Mouse (Mus musculus) midbrain, embryonic 16.5 days (tissue): ENCODE data around the gene Mccc2. TPM values are rescaled to one million over a fixed set of nuclear protein-coding genes. Genes with fewer than 3 reads are reported as not detected.
A peak's percentile ranks its signal among the peaks of the same experiment; 100 is the strongest.
"Not testable (repeated sequence)": the region's sequence is repeated elsewhere in the genome, so short reads cannot be mapped to it uniquely, and the experiment has no call there.

Experiments used
- ATAC-seq: fragments of 200-750 bp; cut with Nextera tagmentation; 2 replicates; pipeline ENCODE4 v1.8.0; 2017; ENCODE audit warnings: moderate TSS enrichment
- H3K27ac ChIP-seq: fragments of 300-500 bp; sonication (generic); 2 replicates; pipeline ENCODE4 v1.5.1; 2014; ENCODE audit warnings: mild to moderate bottlenecking, low read length, mixed read lengths
- H3K27me3 ChIP-seq: fragments of 300-500 bp; sonication (generic); 2 replicates; pipeline ENCODE4 v1.6.1; 2014; ENCODE audit warnings: low read depth, low read length, mixed read lengths; ENCODE audit not compliant: control insufficient read depth, insufficient read depth
- H3K36me3 ChIP-seq: fragments of 300-500 bp; sonication (generic); 2 replicates; pipeline ENCODE4 v1.6.1; 2014; ENCODE audit warnings: mild to moderate bottlenecking, low read length, moderate library complexity, mixed read lengths; ENCODE audit not compliant: control insufficient read depth, insufficient read depth
- H3K4me1 ChIP-seq: fragments of 300-500 bp; sonication (generic); 2 replicates; pipeline ENCODE4 v1.6.1; 2014; ENCODE audit warnings: mild to moderate bottlenecking, low read length, mixed read lengths; ENCODE audit not compliant: control insufficient read depth, insufficient read depth
- H3K4me2 ChIP-seq: fragments of 300-500 bp; sonication (generic); 2 replicates; pipeline ENCODE4 v1.6.1; 2014; ENCODE audit warnings: mild to moderate bottlenecking, low read length, mixed read lengths
- H3K4me3 ChIP-seq: fragments of 300-500 bp; sonication (generic); 2 replicates; pipeline ENCODE4 v1.5.1; 2014; ENCODE audit warnings: low read depth, mild to moderate bottlenecking, low read length, moderate library complexity, mixed read lengths
- H3K9ac ChIP-seq: fragments of 300-500 bp; sonication (generic); 2 replicates; pipeline ENCODE4 v1.6.1; 2014; ENCODE audit warnings: low read depth, low read length, mixed read lengths
- H3K9me3 ChIP-seq: fragments of 300-500 bp; sonication (generic); replicated peaks from 2 replicates; pipeline ENCODE4 v1.6.1; 2014; ENCODE audit warnings: mild to moderate bottlenecking, low read length, mixed read lengths; ENCODE audit not compliant: control insufficient read depth, poor library complexity, severe bottlenecking
- WGBS: fragments of 180-500 bp; shearing (Covaris S2); extraction: QIAGEN DNeasy Blood & Tissue Kit; methylation state at CpG from one replicate; pipeline ENCODE4 v1.1.7; 2014; 5-methylcytosine and 5-hydroxymethylcytosine counted together
- polyA plus RNA-seq: library from polyadenylated mRNA; unstranded; fragments of >200 nt; fragmentation: Nextera tagmentation; extraction: Ambion mirVana; gene quantifications from 2 replicates; pipeline ENCODE4 v1.2.1, GENCODE M21; 2015

The Mccc2 gene
- 30.3 and 34.9 TPM in 2 replicates for polyA plus RNA-seq

DNA sequence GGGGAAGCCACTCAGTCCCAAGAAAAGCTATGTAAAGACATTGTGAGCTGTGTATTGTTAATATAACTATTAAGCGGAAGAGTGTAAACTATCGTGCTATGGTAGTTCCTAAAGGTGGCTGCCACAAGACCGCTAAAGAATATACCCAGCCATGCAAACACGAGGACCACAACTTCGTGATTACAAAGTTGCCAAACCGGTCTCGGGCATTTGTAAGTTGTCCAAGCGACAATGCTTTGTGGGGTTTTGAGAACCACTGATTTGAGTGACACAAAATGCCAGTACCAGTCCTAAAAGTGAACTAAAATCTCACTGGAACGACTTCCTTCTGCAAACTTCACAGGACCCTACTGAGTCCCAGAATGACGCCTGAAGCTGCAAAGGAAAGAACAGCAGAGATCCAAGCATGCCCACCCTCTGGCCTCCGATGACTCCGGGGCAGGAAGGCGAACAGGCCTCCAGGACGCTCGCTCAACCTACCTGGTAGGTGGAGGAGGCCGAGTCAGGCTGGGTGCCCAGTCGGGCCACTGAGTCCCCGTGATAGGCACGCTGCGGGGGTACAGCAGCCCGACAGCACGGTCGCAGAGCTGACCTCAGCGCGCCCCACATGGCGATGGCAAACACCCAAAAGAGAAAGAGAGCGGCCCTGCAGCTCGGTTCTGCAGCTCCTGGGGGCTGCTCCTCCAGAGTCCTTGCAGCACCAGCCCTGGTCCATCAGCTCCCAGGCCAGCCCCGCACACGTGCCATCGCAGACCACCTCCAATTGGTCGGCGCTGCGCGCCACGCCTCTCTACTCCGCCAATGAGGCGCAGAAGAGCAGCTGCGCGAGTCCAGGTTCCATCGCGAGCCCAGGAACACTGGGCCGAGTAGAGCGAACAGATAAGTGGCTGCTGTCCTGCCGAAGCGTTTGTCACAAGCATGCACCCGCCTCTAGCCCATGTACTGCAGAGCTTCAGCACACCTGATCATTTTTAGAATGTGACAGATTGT is at the start of gene Mccc2:
TSS of gene Mccc2 (minus strand) at position 734 of the 990 bp plus-strand sequence.
- peak within 1 kb of the TSS; percentile 61 for H3K4me3 ChIP-seq
- peaks cover 17% of the 10 kb centered on the region for H3K4me1 ChIP-seq
- H3K9me3 ChIP-seq = no peaks in the 10 kb centered on the region
- 5% methylated on average over 42 of the region's 47 CpGs for WGBS
- ATAC-seq = peak; percentile 100
- H3K27me3 ChIP-seq = no peaks in the 10 kb centered on the region
- peak within 1 kb of the TSS; percentile 70 for H3K9ac ChIP-seq
- 0 out of 2 replicates have a peak, but pooled peaks cover 2% of the 10 kb centered on the region for H3K36me3 ChIP-seq
- peak within 1 kb of the TSS; percentile 60 for H3K27ac ChIP-seq
- H3K4me2 ChIP-seq = peak within 1 kb of the TSS; percentile 96

DNA sequence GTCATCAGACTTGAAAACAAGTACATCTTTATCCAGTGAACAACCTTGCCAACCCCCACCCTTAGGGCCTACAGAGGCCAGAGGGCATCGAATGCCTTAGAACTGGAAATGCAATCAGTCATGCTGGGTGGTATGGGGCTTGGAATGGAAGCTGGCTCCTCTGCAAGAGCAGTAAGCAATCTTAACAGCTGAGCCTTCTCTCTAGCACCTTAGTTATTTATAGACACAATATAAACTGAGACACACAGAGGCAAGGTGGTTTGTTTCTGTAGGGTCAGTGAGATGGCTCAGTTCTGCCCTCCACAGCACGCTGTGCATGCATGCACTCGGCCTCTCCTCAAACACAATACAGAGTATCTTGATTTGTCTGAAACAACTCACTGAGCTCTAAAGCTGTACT is 48.5 kb upstream of the Mccc2 start:
- WGBS = 97% methylated on average over 3 of the region's 3 CpGs
- no peaks in the 10 kb centered on the region for H3K9me3 ChIP-seq
- H3K9ac ChIP-seq = no peak overlapping the region
- no peak for ATAC-seq
- H3K27me3 ChIP-seq = no peaks in the 10 kb centered on the region
- H3K27ac ChIP-seq = no peak overlapping the region
- no peak overlapping the region for H3K4me3 ChIP-seq
- H3K36me3 ChIP-seq = peaks cover 35% of the 10 kb centered on the region
- H3K4me1 ChIP-seq = no peaks in the 10 kb centered on the region
- H3K4me2 ChIP-seq = no peak overlapping the region

DNA sequence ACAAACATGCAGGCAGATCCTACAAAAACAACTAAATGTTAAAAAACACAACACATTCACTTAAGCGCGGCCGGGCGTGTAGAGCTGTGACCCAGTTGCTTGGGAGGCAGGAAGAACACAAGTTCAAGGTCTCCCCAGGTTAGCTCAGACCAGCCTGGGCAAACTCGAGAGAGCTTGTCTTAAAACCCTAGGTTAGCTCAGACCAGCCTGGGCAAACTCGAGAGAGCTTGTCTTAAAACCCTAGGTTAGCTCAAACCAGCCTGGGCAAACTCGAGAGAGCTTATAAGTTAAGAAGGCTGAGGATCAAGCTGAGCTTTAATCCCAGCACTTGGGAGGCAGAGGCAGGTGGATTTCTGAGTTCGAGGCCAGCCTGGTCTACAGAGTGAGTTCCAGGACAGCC is 42.3 kb upstream of the Mccc2 start:
- peaks cover 35% of the 10 kb centered on the region for H3K36me3 ChIP-seq
- H3K4me3 ChIP-seq, ATAC-seq, H3K27me3 ChIP-seq, H3K4me1 ChIP-seq, H3K4me2 ChIP-seq, H3K9ac ChIP-seq, H3K9me3 ChIP-seq, H3K27ac ChIP-seq: not testable (repeated sequence)
- WGBS = 94% methylated on average over 8 of the region's 8 CpGs

DNA sequence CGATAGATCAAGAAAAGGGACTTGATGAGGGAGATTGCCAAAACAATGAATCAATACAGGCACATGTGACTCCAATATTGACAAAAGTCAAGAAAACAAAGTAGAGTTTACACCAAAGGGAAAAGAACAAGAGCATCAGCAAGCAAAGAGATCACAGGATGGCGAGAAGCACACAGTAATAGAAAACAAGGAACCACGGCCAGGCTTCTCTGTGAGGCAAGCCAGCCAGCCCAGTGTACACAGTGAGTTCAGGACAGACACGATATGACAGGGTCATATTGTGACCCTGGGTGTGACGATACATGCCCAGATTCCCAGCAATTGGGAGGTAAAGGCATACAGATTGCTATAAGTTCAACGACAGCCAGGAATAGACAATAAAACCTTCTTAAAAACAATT is 10.6 kb upstream of the Mccc2 start:
- no peak for ATAC-seq
- 92% methylated on average over 6 of the region's 6 CpGs for WGBS
- H3K36me3 ChIP-seq = peaks cover 36% of the 10 kb centered on the region

DNA sequence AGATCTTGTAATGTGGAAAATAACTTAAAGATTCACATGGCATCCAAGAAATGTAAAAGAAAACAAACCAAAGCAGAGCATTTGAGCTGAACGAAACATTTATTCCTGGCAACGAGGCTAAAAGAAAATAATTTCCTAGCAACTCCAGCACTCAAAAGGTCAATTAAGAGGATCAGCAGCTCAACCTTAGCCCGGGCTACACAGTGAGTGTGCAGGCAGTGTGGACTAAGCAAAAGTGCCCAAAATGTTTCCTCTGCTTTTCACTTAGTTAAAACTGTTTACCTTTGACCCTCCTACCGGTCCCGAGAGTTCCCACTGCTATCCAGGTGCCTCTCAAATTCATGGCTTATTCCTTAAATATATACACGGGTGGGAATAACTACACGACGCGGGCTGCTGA is 1.5 kb upstream of the Mccc2 start:
- no peak overlapping the region for H3K4me2 ChIP-seq
- WGBS = 87% methylated on average over 9 of the region's 9 CpGs
- H3K27ac ChIP-seq = no peak overlapping the region
- 0 out of 2 replicates have a peak, but pooled peaks cover 3% of the 10 kb centered on the region for H3K36me3 ChIP-seq
- ATAC-seq = no peak
- no peaks in the 10 kb centered on the region for H3K27me3 ChIP-seq
- no peaks in the 10 kb centered on the region for H3K9me3 ChIP-seq
- no peak overlapping the region for H3K4me3 ChIP-seq
- H3K9ac ChIP-seq = no peak overlapping the region
- H3K4me1 ChIP-seq = peaks cover 17% of the 10 kb centered on the region

More for the DNA sequence above, 10.6 kb upstream of the Mccc2 start:
- H3K27ac ChIP-seq = no peak overlapping the region
- no peaks in the 10 kb centered on the region for H3K9me3 ChIP-seq
- no peak overlapping the region for H3K4me2 ChIP-seq
- no peaks in the 10 kb centered on the region for H3K27me3 ChIP-seq
- no peak overlapping the region for H3K4me3 ChIP-seq
- no peak overlapping the region for H3K9ac ChIP-seq
- H3K4me1 ChIP-seq = no peaks in the 10 kb centered on the region

DNA sequence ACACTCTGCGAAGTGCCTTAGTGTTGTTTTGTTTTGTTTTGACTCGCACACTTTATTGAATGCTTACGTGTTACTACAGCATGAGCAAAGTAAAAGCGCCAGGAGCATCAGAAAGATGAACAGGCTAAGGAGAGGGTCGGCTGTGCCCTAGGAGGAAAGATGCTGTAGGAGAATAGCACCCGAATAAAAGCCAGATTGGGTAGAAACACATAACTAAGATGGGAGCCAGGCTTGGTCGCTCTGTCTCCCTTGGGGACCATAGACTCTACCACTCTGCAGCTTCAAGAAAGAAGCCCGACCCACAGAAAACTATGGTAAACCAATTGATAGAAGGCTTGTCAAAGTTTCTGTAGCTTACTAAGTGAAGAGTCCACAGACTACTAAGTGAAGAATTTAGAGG is 498 bp upstream of the Mccc2 start:
- H3K4me3 ChIP-seq = peak overlapping the region; percentile 61
- H3K4me1 ChIP-seq = peaks cover 17% of the 10 kb centered on the region
- WGBS = 7% methylated on average over 8 of the region's 8 CpGs
- no peaks in the 10 kb centered on the region for H3K27me3 ChIP-seq
- peak; percentile 41 for ATAC-seq
- H3K9ac ChIP-seq = peak overlapping the region; percentile 64
- 0 out of 2 replicates have a peak, but pooled peaks cover 3% of the 10 kb centered on the region for H3K36me3 ChIP-seq
- peak overlapping the region; percentile 60 for H3K27ac ChIP-seq
- peak overlapping the region; percentile 96 for H3K4me2 ChIP-seq
- H3K9me3 ChIP-seq = no peaks in the 10 kb centered on the region

DNA sequence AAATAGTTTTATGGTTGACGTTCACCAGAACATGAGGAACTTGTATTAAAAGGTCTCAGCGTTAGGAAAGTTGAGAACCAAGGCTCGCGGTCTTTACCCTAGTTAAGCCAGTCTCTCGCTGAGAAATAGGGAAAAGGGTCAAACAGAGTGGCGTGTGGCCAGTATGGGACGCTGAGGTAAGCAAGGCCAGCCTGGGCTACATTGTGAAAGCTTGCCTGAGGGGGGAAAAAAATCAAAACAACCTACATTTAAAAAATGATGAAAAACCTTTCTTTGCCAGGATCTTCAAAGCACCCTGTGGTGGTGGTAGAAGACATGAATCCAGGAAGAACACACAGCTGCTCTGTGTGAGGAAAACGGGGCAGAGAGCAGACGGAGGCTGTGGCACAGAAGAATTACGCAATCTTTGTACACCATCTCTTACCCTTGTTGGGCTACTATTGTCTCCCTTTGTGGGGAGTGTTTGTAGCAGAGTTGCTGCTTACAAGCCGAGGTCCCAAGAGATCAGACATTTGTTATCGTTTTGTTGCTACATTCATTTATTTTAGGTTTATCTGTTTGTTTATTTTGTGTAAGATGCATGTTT is 9.4 kb downstream of the Mccc2 start:
- no peak for ATAC-seq
- Histone ChIP-seq H3K27me3 (no peaks in the 10 kb centered on the region), H3K4me2 (no peak overlapping the region), H3K36me3 (no peaks in the 10 kb centered on the region), H3K4me3 (no peak overlapping the region), H3K9me3 (no peaks in the 10 kb centered on the region), H3K4me1 (no peaks in the 10 kb centered on the region), H3K27ac (no peak overlapping the region), H3K9ac (no peak overlapping the region)
- 91% methylated on average over 12 of the region's 12 CpGs for WGBS

DNA sequence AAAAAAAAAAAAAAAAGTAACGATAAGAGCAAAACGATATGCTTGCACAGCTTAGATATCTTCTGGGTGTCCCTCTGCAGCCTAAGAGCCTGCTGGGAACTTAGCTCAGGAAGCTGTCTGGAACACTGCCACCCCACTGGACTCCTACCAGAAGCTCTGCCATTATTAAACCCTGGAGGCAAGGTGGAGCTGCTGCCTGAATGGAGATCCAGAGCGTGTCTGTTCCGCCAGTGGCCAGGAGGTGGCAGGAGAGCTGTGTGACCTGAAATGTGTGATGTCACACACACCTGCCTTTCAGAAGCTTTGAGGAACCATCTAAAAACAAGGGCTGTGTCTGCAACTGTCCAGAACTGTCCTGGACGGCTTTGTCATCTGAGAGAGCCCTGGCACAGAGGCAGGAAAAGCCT is 13.6 kb downstream of the Mccc2 start:
- Histone ChIP-seq H3K9me3 (no peaks in the 10 kb centered on the region), H3K27ac (no peak overlapping the region), H3K36me3 (no peaks in the 10 kb centered on the region), H3K4me2 (no peak overlapping the region), H3K4me3 (no peak overlapping the region), H3K4me1 (no peaks in the 10 kb centered on the region), H3K27me3 (no peaks in the 10 kb centered on the region), H3K9ac (no peak overlapping the region)
- ATAC-seq = peak; percentile 80
- 36% methylated on average over 4 of the region's 5 CpGs for WGBS

DNA sequence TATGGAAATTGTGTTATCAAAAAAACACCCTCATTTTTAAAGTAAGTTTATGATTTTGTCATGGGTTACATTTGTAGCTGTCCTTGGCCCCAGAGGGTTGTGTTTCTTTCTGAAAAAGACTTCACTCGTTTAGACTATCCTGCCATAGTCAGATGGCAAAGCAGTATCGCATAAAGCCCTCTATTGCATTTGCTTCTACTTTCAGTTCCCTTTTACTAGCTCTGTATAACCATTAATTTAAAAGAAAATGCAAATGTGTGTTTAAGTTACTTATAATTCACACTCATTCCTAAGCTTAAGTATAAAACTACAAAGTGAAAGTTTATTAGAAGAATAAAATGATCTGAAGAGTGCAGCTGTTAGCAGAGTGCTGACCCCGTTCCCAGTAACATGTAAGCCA is 16.4 kb downstream of the Mccc2 start:
- Histone ChIP-seq H3K36me3 (no peaks in the 10 kb centered on the region), H3K27ac (no peak overlapping the region), H3K9me3 (no peaks in the 10 kb centered on the region), H3K4me3 (no peak overlapping the region), H3K9ac (no peak overlapping the region), H3K4me1 (no peaks in the 10 kb centered on the region), H3K4me2 (no peak overlapping the region), H3K27me3 (no peaks in the 10 kb centered on the region)
- WGBS = 96% methylated on average over 3 of the region's 3 CpGs
- no peak for ATAC-seq
